Mouse (Mus musculus) left cerebral cortex, adult 11 months (tissue): ENCODE results near the gene Ube2v1.

ENCODE experiments used
- DNase-seq: peaks from one replicate; pipeline ENCODE4 v3.0.0; 2022; ENCODE audit warnings: low spot score

Ube2v1 gene

GRCm38 (mm10) chr2:167593551-167594250 lies 38.2 kb downstream of the Ube2v1 start:
- no peak for DNase-seq

- no peak for DNase-seq
Observed at GRCm38 (mm10) chr2:167588774-167589577, 42.9 kb downstream of the Ube2v1 start.

- no peak for DNase-seq
Observed at GRCm38 (mm10) chr2:167586976-167587375, 44.9 kb downstream of the Ube2v1 start.

GRCm38 (mm10) chr2:167586041-167586440 lies 45.9 kb downstream of the Ube2v1 start:
- DNase-seq = no peak

GRCm38 (mm10) chr2:167585273-167585672 lies 46.6 kb downstream of the Ube2v1 start:
- DNase-seq = no peak

- no peak for DNase-seq
Observed at GRCm38 (mm10) chr2:167583161-167583952, 48.5 kb downstream of the Ube2v1 start.

GRCm38 (mm10) chr2:167578521-167578920 lies 53.4 kb downstream of the Ube2v1 start:
- DNase-seq = no peak

- DNase-seq = no peak
Observed at GRCm38 (mm10) chr2:167577186-167577785, 54.6 kb downstream of the Ube2v1 start.

GRCm38 (mm10) chr2:167576121-167576620 lies 55.7 kb downstream of the Ube2v1 start:
- no peak for DNase-seq

GRCm38 (mm10) chr2:167575581-167575980 lies 56.3 kb downstream of the Ube2v1 start:
- no peak for DNase-seq

- no peak for DNase-seq
Observed at GRCm38 (mm10) chr2:167574814-167575213, 57.1 kb downstream of the Ube2v1 start.

GRCm38 (mm10) chr2:167571442-167572220 lies 60.3 kb downstream of the Ube2v1 start:
- no peak for DNase-seq

GRCm38 (mm10) chr2:167570815-167571214 lies 61.1 kb downstream of the Ube2v1 start:
- DNase-seq = no peak

- DNase-seq = no peak
Observed at GRCm38 (mm10) chr2:167569934-167570651, 61.8 kb downstream of the Ube2v1 start.

GRCm38 (mm10) chr2:167568112-167568511 lies 63.8 kb downstream of the Ube2v1 start:
- no peak for DNase-seq

- DNase-seq = no peak
Observed at GRCm38 (mm10) chr2:167565682-167566081, 66.2 kb downstream of the Ube2v1 start.

- DNase-seq = no peak
Observed at GRCm38 (mm10) chr2:167565312-167565656, 66.6 kb downstream of the Ube2v1 start.

- DNase-seq = no peak
Observed at GRCm38 (mm10) chr2:167564551-167565311, 67.2 kb downstream of the Ube2v1 start.

GRCm38 (mm10) chr2:167563703-167564102 lies 68.2 kb downstream of the Ube2v1 start:
- no peak for DNase-seq

GRCm38 (mm10) chr2:167563035-167563434 lies 68.9 kb downstream of the Ube2v1 start:
- DNase-seq = no peak
